Mouse (Mus musculus): ENCODE results near the gene Mdh2. TPM values are rescaled to one million over a fixed set of nuclear protein-coding genes. Genes with fewer than 3 reads are reported as not detected.

Mdh2 gene
- total RNA-seq, 1 experiment = 223 TPM

DNA sequence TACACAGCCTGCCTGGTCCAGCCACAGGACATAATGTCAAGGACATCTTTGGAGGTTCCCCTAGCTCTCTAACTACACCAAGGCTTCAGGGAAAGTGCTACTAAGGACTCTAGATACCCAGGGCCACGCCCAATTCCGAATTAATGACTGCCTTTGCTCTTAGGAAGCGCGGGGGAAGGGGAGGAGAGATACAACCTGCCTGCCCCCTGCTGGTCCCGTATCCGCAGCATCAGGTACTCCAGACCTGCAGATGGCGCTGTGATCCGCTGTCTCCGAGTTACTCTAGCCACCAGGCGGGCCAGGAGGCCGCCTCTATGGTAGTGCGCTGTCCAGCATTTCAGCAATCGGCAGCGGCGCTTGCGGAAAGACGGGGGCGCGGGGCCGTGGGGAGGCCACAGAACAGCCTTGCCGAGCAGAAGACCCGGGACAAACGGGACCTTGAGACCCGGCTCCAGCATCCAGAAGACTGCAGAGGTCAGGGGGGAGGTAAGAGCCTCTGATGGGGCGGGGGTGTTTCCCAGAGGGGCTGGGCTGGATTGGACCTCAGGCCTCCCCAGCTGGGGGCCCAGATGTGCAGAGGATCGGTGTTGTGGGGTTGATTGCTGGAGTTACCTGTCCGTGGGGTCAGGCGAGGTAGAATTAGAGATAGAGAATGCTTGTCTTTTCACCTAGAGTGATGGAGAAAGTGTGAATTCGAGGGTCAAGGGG is 28.4 kb downstream of the Mdh2 start, which contains the start of gene Srrm3:
TSS of gene Srrm3 (plus strand) at position 336 of the 708 bp plus-strand sequence.
- Histone ChIP-seq H3K27ac (ENCODE audit: insufficient read depth, low read depth, low read length, poor library complexity, severe bottlenecking) (no peak within 1 kb of the TSS), H3K4me1 (ENCODE audit: control insufficient read depth in 2 of 2, insufficient read depth in 2 of 2, low read length in 2 of 2, poor library complexity in 1 of 2) (peaks cover 2 to 10% of the 10 kb centered on the region in 2 experiments; a peak in 3 of 4 replicates), H3K36me3 (ENCODE audit: control insufficient read depth, insufficient read depth, low read length, poor library complexity, severe bottlenecking) (no peaks in the 10 kb centered on the region), H3K9ac (ENCODE audit: insufficient read depth, low read depth, low read length, poor library complexity, severe bottlenecking) (no peak within 1 kb of the TSS), H3K9me3 (ENCODE audit: control insufficient read depth, insufficient read depth, low read depth, low read length) (no peaks in the 10 kb centered on the region), H3K4me3 (ENCODE audit: insufficient read depth in 1 of 2, low read depth in 1 of 2, low read length in 2 of 2, poor library complexity in 1 of 2, severe bottlenecking in 1 of 2) (peak within 1 kb of the TSS in 1 of 2 experiments; percentile 35; a peak in 2 of 4 replicates)
- in situ Hi-C loops (cut with MboI; ENCODE audit: low sequenced_read_pairs in 2 of 2, unreplicated experiment in 2 of 2) = no loop called here
- TF ChIP-seq MAFK (IDR thresholded peaks at IDR 0.05; ENCODE audit: insufficient read depth, low read depth, low read length) = no peak
- TF ChIP-seq CHD2 (IDR thresholded peaks at IDR 0.05; ENCODE audit: low read depth, low read length) = no peak
- no peak; the same call in 1 of the 2 replicates for TF ChIP-seq ZNF384 (IDR thresholded peaks at IDR 0.05; ENCODE audit: low read depth, low read length)
- TF ChIP-seq ZC3H11A (IDR thresholded peaks at IDR 0.05; ENCODE audit: borderline replicate concordance, low read depth, low read length) = 0 out of 2 replicates have a peak, but pooled peaks have one; percentile 21
- peak; percentile 83 for TF ChIP-seq HCFC1 (IDR thresholded peaks at IDR 0.05; ENCODE audit: borderline replicate concordance, insufficient read depth, low read length)
- peak; percentile 93 for DNase-seq (ENCODE audit: low read depth, low spot score)

DNA sequence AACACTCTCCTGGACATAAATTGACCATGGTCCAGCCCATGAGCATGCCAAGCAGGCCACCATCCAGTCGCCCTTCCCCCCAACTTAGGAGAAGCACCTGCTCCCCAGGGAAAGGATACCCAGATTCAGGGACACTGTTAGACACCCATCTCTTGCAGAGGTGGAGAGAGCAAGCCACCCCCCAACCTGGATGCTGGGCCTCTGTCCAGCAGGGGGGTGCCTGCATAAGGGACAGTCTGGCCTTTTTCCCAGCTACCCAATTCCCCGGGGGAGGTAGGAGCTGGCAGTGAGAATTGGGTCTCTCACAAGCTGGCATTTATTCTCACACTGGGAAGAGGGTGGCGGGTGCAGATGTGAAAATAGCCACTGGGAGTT is 29.0 kb downstream of the Mdh2 start:
- Histone ChIP-seq H3K9ac (ENCODE audit: insufficient read depth, low read depth, low read length, poor library complexity, severe bottlenecking) (no peak overlapping the region), H3K9me3 (ENCODE audit: control insufficient read depth, insufficient read depth, low read depth, low read length) (no peaks in the 10 kb centered on the region), H3K27ac (ENCODE audit: insufficient read depth, low read depth, low read length, poor library complexity, severe bottlenecking) (no peak overlapping the region), H3K36me3 (ENCODE audit: control insufficient read depth, insufficient read depth, low read length, poor library complexity, severe bottlenecking) (no peaks in the 10 kb centered on the region), H3K4me3 (ENCODE audit: insufficient read depth in 1 of 2, low read depth in 1 of 2, low read length in 2 of 2, poor library complexity in 1 of 2, severe bottlenecking in 1 of 2) (no peak overlapping the region), H3K4me1 (ENCODE audit: control insufficient read depth in 2 of 2, insufficient read depth in 2 of 2, low read length in 2 of 2, poor library complexity in 1 of 2) (peaks cover 2 to 10% of the 10 kb centered on the region in 2 experiments; a peak in 3 of 4 replicates)
- DNase-seq (ENCODE audit: low read depth, low spot score) = no peak
- TF ChIP-seq ZC3H11A (IDR thresholded peaks at IDR 0.05; ENCODE audit: borderline replicate concordance, low read depth, low read length) (no peak), ZNF384 (IDR thresholded peaks at IDR 0.05; ENCODE audit: low read depth, low read length) (no peak), HCFC1 (IDR thresholded peaks at IDR 0.05; ENCODE audit: borderline replicate concordance, insufficient read depth, low read length) (no peak), CHD2 (IDR thresholded peaks at IDR 0.05; ENCODE audit: low read depth, low read length) (no peak), MAFK (IDR thresholded peaks at IDR 0.05; ENCODE audit: insufficient read depth, low read depth, low read length) (no peak)
- in situ Hi-C loops (cut with MboI; ENCODE audit: low sequenced_read_pairs in 2 of 2, unreplicated experiment in 2 of 2) = no loop called here

DNA sequence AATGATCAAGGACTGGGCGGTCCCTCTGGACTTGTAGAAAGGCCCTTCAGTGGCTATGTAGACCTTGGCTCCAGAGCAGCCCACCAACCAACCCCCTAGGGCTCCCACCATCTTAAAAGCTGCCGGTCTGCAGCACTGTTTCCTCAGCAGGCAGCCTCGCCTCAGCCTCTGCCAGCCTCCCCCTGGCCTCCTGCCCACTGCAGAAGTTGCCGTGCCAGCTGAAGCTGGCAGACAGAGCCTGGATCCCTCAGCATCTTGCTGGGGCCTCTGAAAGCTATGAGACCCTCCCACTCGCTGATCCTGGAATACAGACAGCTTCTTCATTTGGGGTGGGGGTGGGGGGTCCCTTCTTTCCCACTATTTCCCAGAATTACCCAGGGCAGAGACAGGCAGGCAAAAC is 34.7 kb downstream of the Mdh2 start:
- Histone ChIP-seq H3K36me3 (ENCODE audit: control insufficient read depth, insufficient read depth, low read length, poor library complexity, severe bottlenecking) (no peaks in the 10 kb centered on the region), H3K4me1 (ENCODE audit: control insufficient read depth in 2 of 2, insufficient read depth in 2 of 2, low read length in 2 of 2, poor library complexity in 1 of 2) (no peaks in the 10 kb centered on the region), H3K9ac (ENCODE audit: insufficient read depth, low read depth, low read length, poor library complexity, severe bottlenecking) (no peak overlapping the region), H3K27ac (ENCODE audit: insufficient read depth, low read depth, low read length, poor library complexity, severe bottlenecking) (no peak overlapping the region), H3K4me3 (ENCODE audit: insufficient read depth in 1 of 2, low read depth in 1 of 2, low read length in 2 of 2, poor library complexity in 1 of 2, severe bottlenecking in 1 of 2) (no peak overlapping the region), H3K9me3 (ENCODE audit: control insufficient read depth, insufficient read depth, low read depth, low read length) (no peaks in the 10 kb centered on the region)
- no peak for TF ChIP-seq MAFK (IDR thresholded peaks at IDR 0.05; ENCODE audit: insufficient read depth, low read depth, low read length)
- in situ Hi-C loops (cut with MboI; ENCODE audit: low sequenced_read_pairs in 2 of 2, unreplicated experiment in 2 of 2) = no loop called here
- DNase-seq (ENCODE audit: low read depth, low spot score) = no peak

DNA sequence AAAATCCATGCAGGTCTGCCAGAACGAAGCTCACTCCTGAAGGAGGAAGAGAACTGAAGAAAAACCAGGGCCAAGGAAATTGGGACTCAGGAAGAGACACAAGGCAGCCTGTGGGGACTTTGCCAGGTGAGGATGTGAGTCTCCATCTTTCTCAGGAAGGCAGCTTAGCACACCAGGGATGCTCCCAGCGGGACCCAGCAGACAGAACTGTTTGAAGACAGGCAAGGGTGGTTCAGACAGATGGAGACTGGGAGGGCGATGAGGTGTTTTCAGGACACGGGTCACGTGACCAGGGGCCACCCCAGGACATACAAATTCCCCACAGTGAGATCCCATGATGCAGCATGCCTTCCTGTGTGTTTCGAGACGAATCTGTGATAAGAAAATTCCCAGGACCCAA is 40.2 kb downstream of the Mdh2 start:
- in situ Hi-C loops (cut with MboI; ENCODE audit: low sequenced_read_pairs in 2 of 2, unreplicated experiment in 2 of 2) = no loop called here
- H3K36me3 ChIP-seq (ENCODE audit: control insufficient read depth, insufficient read depth, low read length, poor library complexity, severe bottlenecking) = no peaks in the 10 kb centered on the region
- H3K9me3 ChIP-seq (ENCODE audit: control insufficient read depth, insufficient read depth, low read depth, low read length) = no peaks in the 10 kb centered on the region

More for the DNA sequence above, 40.2 kb downstream of the Mdh2 start:
- no peak overlapping the region for H3K9ac ChIP-seq (ENCODE audit: insufficient read depth, low read depth, low read length, poor library complexity, severe bottlenecking)
- H3K4me3 ChIP-seq (ENCODE audit: insufficient read depth in 1 of 2, low read depth in 1 of 2, low read length in 2 of 2, poor library complexity in 1 of 2, severe bottlenecking in 1 of 2) = no peak overlapping the region
- TF ChIP-seq HCFC1 (IDR thresholded peaks at IDR 0.05; ENCODE audit: borderline replicate concordance, insufficient read depth, low read length) (no peak), MAFK (IDR thresholded peaks at IDR 0.05; ENCODE audit: insufficient read depth, low read depth, low read length) (no peak), ZNF384 (IDR thresholded peaks at IDR 0.05; ENCODE audit: low read depth, low read length) (no peak), ZC3H11A (IDR thresholded peaks at IDR 0.05; ENCODE audit: borderline replicate concordance, low read depth, low read length) (no peak)
- no peak overlapping the region for H3K27ac ChIP-seq (ENCODE audit: insufficient read depth, low read depth, low read length, poor library complexity, severe bottlenecking)
- no peaks in the 10 kb centered on the region for H3K4me1 ChIP-seq (ENCODE audit: control insufficient read depth in 2 of 2, insufficient read depth in 2 of 2, low read length in 2 of 2, poor library complexity in 1 of 2)
- no peak for DNase-seq (ENCODE audit: low read depth, low spot score)

Data from ES-E14 (cell line).